Mouse (Mus musculus) left cerebral cortex, postnatal 25 days (tissue): ENCODE data around the gene Palmd. TPM values are rescaled to one million over a fixed set of nuclear protein-coding genes. Genes with fewer than 3 reads are reported as not detected.

Experiments
- DNase-seq, 2 experiments: peaks; one replicate each; pipeline ENCODE4 v3.0.0; 2022; ENCODE audit warnings: low spot score in 2 of 2, mixed read lengths in 1 of 2
- intact Hi-C: fragments of 180-260 bp; cut with DNase I; formaldehyde crosslinking; loops from one replicate; pipeline ENCODE4 v1.15.1; 2025
- total RNA-seq, 2 experiments: library from RNA; stranded (reverse); gene quantifications; 2 replicates each; pipeline ENCODE4 v1.2.3; 2021

The Palmd gene
- total RNA-seq, 2 experiments from 2014 or later = 21.9 to 27.1 TPM

DNA sequence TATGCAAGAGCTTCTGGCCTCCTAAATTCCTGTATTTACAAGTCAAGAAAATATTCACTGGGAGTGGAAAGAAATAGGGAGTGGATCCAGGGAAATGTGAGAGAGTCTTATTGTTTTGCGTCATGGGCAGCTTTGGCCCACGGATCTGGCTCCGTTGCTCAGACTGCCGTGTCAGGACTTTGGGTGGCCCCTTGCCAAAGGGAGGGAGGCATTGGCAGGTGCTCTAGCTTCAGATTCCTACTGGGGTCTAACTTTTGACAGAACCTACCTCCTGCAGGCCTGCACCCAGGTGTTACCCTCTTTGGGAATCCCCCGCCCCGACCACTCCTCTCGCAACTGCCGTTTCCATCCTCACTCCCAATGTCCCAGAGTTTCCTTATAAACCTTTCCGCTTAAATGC, 4.4 kb downstream of the Palmd start:
- intact Hi-C loops = no loop called here
- no peak for DNase-seq

GRCm38 (mm10) chr3:116963213-116963612, 5.6 kb downstream of the Palmd start:
- intact Hi-C loops = no loop called here
- no peak for DNase-seq

DNA sequence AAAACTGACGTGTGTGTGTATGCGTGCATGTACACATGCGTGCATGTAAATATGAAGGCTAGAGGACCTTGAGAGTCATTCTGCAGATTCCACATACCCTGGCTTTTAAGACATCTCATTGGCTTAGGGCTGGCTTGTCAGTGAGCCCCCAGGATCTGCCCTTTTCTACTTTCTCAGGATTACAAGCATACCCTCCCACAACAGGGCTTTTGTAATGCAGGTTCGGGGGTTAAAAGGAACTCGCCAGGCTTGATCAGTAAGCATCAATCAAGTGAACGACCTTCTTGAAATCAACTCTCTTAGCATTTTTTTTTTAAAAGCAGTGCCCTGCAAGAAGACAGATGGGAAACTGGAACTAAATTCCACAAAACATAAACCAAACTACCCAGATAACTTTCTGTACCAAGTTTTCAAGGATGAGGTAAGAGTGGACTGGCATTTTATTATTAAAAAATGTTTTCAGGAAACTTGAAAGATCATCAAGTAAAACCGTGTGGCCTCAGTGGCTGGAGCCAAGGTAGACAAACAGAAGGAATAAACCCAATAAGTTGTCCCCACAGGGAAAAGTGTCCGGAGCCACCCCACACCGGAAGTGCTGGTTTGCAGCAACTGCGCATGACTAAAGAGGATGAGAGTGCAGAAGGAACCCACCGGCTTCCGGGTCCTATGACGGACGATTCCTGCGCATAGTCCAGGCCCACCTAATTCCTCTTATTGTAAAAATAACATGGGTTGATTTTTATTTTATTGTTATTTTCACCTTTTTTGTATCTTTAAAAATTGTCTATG, 7.2 kb downstream of the Palmd start:
- DNase-seq = no peak
- intact Hi-C loops = no loop called here

DNA sequence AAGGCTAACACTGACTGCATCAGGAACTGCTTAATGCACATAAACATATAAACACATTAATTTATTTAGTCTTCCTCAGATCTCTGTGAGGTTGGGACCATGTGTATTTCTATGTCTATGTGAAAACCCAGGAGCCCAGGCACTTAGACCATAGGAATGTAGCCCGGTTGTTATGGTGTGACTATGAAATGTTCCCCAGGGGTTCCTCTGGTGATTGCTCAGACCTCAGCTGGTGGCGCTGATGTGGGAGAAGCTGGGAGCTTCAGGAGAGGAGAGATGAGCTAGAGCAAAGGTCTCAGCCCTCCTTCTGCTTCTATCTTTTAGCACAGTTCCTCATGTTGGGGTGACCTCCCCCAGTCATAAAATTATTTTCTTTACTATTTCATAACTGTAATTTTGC, 8.4 kb downstream of the Palmd start:
- intact Hi-C loops = no loop called here
- no peak for DNase-seq

GRCm38 (mm10) chr3:116955061-116955460, 13.7 kb downstream of the Palmd start:
- no peak for DNase-seq
- intact Hi-C loops = no loop called here

GRCm38 (mm10) chr3:116953366-116953765, 15.4 kb downstream of the Palmd start:
- intact Hi-C loops = no loop called here
- no peak for DNase-seq

DNA sequence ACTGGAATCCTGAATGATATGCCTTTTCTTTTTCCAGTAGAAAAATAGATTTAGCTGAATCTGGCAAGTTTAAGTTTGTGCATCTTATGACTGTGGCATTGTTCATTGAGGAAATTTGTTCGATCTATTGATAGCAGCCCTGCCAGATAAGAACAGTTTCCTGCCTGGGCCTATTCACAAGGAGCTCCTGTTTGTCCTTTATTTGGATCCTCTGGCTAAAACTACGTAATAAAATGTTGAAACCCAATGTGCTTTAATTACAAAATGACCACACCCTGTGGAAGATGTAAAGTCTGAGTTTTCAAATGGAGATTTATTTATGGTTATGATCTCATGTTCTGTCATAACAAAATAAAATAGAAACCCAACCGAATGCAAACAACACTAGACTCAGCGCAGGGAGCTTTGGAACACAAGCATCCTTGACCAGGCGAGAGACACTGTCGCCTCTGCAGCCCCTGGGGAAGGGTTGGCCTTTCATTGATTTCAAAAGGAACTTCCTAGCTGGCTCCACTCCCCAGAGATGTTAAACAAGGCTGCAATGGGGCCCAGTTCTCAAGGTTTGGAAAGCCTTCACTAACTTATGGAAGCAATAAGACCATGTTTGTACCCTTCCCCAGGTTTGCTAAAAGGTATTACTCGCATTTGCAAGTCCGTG, 16.4 kb downstream of the Palmd start:
- intact Hi-C loops = no loop called here
- DNase-seq = no peak

DNA sequence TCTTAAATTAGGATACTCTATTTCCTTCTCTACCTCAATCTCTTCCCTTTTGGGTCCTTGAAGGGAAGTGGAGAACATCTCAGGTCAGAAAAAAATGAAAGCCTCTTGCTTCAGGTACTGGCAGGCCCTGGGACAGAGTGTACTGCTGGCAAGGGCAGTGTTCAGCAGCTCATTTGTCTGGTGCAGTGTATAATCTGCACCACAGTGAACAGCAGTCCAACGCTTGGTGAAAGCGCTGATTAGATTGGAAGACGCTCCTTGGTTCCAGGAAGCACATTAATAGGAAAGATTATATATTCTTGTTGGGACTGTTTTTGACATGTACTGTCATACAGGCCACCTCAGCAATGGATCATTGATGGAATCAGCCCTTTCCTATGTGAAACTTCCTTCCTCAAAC, 17.3 kb downstream of the Palmd start:
- intact Hi-C loops = no loop called here
- no peak for DNase-seq

- intact Hi-C loops = no loop called here
- no peak for DNase-seq
These were observed 18.1 kb downstream of the Palmd start for GRCm38 (mm10) chr3:116950665-116951115.

- intact Hi-C loops = no loop called here
These were observed 22.3 kb downstream of the Palmd start for GRCm38 (mm10) chr3:116946476-116946875.

GRCm38 (mm10) chr3:116943422-116943821, 25.4 kb downstream of the Palmd start:
- intact Hi-C loops = loop anchor here (2.0 to 5.0 kb wide), 3 partner anchors 36 to 64 kb away; no protein-coding TSS in a partner anchor
- DNase-seq = peak in 1 of 2 experiments; percentile 87

More at GRCm38 (mm10) chr3:116946476-116946875, 22.3 kb downstream of the Palmd start:
- no peak for DNase-seq

GRCm38 (mm10) chr3:116942751-116943150, 26.0 kb downstream of the Palmd start:
- intact Hi-C loops = loop anchor here (2.0 to 5.0 kb wide), 3 partner anchors 35 to 65 kb away; no protein-coding TSS in a partner anchor
- no peak for DNase-seq

DNA sequence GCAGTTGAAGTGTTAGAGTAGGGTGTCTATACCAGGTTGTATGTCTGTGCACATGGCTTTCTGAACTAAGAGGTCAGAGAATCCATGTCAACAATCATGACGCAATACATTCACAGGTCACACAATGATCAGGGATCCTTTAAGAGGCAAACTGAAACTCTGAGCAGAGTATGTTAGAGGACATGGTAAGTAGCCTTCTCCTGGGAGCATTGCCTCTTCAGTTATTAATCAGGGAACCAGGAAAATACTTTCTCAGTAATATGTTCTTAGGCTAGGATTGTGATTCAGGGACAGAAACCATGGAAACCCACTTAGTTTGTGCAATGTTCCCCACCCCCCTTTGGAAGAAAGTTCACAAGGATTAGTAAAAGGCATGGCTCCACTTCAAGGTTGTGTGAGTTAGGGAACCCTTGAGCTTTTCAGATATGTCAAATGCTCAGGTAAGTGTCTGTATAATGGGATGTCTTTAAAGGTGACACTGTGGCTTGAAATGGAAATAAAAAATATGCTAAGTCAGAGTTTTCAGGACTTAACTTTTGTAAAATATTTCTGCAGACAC, 27.1 kb downstream of the Palmd start:
- intact Hi-C loops = loop anchor here (2.0 to 5.0 kb wide), 3 partner anchors 34 to 66 kb away; no protein-coding TSS in a partner anchor
- no peak for DNase-seq

- peak; percentile 46 to 93 for DNase-seq
- intact Hi-C loops = loop anchor here (5.0 kb wide), 2 partner anchors 34 to 66 kb away; no protein-coding TSS in a partner anchor
These were observed 27.8 kb downstream of the Palmd start for GRCm38 (mm10) chr3:116940804-116941558.

DNA sequence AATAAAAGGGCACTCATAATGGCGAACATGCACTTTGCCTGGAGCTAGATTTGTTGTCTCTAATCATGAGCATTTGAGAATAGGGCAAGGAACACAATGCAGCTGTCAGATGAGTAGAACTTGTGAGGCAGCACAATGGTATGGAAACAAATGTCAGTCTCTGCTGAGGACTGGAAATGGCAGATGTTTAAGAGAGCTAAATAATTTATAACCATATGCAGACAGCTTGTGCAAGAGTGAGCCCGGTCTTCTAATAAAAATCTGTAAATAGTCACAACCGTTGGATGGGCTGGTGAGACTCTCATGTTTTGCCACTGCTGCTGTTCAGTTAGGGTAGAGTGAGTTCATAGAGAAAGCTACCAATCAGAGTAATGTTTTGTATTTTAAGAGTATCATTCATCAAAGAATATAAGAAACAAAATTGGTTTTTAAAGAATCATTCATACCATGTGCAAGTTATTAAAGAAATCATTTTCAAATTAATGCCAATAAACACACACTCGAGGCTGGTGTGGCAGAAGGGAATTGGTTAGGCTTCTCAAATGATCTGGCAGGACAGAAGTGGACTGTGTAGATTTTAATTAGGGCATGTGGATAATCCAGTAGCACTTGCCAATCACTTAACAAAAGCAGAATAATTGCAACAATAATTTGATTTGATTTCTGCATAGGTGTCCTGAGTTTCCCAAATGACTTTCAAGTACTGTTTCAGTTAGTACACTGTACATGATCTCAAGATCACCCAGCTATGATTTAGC, 31.7 kb downstream of the Palmd start:
- no peak for DNase-seq

DNA sequence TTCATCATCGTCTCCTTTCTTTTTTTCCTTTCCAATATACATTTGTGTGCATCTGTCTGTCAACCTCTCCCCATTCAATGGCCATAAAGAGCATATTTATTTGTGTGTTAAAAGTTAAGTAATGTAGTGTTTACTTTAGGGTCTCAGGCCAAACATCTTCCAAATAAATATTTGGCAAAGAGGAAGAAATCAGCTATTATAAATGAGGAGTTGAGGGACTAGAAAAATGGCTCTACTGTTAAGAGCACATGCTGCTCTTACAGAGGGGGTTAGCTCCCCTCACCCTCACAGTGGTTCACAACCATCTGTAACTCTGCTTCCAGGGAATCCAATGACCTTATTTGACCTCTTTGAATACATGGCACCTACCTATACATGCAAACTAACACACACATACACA, 35.6 kb downstream of the Palmd start:
- intact Hi-C loops = no loop called here
- DNase-seq = no peak

More for the DNA sequence above, 31.7 kb downstream of the Palmd start:
- intact Hi-C loops = no loop called here

DNA sequence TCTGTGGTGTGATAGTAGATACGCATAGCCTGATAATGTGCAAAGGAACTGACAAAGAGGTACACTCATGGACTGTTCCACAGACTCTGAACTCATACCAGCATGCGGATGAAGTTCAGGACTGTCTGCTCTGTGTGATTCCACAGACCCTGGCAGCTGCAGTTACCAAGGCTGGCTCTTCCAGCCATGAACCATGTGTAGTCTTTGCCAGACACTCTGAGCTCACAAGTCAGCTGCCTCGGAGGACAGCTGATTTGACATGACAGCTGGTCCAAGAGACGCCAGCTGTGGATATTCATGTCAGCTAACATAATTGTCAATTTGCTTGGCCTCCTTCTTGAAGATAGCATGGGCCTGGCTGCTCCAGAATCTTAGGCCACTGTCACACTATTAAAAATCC, 39.8 kb downstream of the Palmd start:
- intact Hi-C loops = no loop called here
- DNase-seq = no peak

DNA sequence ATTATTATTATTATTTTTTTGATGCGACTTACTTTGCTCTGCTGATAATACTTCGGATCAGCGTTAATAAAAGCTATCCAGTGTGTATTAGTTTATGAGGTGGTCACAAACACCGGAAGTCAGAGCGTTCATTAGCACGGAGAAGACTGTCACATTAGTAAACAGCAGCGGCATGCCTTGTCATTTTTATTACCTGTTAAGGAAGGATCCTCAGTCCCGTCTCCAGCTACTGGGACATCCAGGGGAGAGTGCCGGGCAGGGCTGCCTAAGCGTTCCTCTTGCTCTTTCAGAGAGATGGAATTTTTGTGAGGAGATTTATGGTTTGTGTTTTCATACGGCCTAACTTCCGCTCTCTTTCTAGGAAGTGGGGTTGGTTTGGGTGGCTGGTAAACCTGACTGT, 45.7 kb downstream of the Palmd start:
- intact Hi-C loops = no loop called here
- no peak for DNase-seq

GRCm38 (mm10) chr3:116921535-116921934, 47.3 kb downstream of the Palmd start:
- intact Hi-C loops = no loop called here
- DNase-seq = no peak
